Mouse (Mus musculus) G1E (cell line): ENCODE data around the gene Psmb7.

Source experiments
- CTCF ChIP-seq: IDR thresholded peaks from 2 replicates; pipeline ENCODE4 v1.5.1; 2012; ENCODE audit warnings: low read depth, low read length, inconsistent platforms, mixed read lengths
- TAL1 ChIP-seq: conservative IDR thresholded peaks from 2 replicates; pipeline ENCODE4 v1.6.1; 2012; ENCODE audit warnings: low read depth, low read length, inconsistent platforms, mixed read lengths

- TF ChIP-seq CTCF (no peak), TAL1 (no peak)
These were observed 22.8 kb downstream of the Psmb7 start for GRCm38 (mm10) chr2:38621076-38621475.
